Mouse (Mus musculus) lung, embryonic 16.5 days (tissue): ENCODE measurements around the gene Slc31a1. TPM values are rescaled to one million over a fixed set of nuclear protein-coding genes. Genes with fewer than 3 reads are reported as not detected.
A peak's percentile ranks its signal among the peaks of the same experiment; 100 is the strongest.

ENCODE experiments used
- ATAC-seq: fragments of 200-750 bp; cut with Nextera tagmentation; 2 replicates; pipeline ENCODE4 v1.8.0; 2017; ENCODE audit warnings: low read depth, mild to moderate bottlenecking, moderate library complexity
- H3K27ac ChIP-seq: fragments of 300-500 bp; sonication (generic); 2 replicates; pipeline ENCODE4 v1.5.1; 2014; ENCODE audit warnings: mild to moderate bottlenecking, control low read depth, low read length
- H3K27me3 ChIP-seq: fragments of 300-500 bp; sonication (generic); 2 replicates; pipeline ENCODE4 v1.6.1; 2014; ENCODE audit warnings: low read depth, low read length, mixed read lengths; ENCODE audit not compliant: control insufficient read depth, insufficient read depth
- H3K36me3 ChIP-seq: fragments of 300-500 bp; sonication (generic); 2 replicates; pipeline ENCODE4 v1.6.1; 2014; ENCODE audit warnings: low read length; ENCODE audit not compliant: control insufficient read depth, insufficient read depth
- H3K4me1 ChIP-seq: fragments of 300-500 bp; sonication (generic); replicated peaks from 2 replicates; pipeline ENCODE4 v1.6.1; 2014; ENCODE audit warnings: low read length, mixed read lengths; ENCODE audit not compliant: control insufficient read depth, insufficient read depth
- H3K4me2 ChIP-seq: fragments of 300-500 bp; sonication (generic); 2 replicates; pipeline ENCODE4 v1.6.1; 2014; ENCODE audit warnings: low read depth, low read length, control low read depth
- H3K4me3 ChIP-seq: fragments of 300-500 bp; sonication (generic); 2 replicates; pipeline ENCODE4 v1.5.1; 2014; ENCODE audit warnings: mild to moderate bottlenecking, low read length, control low read depth
- H3K9ac ChIP-seq: fragments of 300-500 bp; sonication (generic); 2 replicates; pipeline ENCODE4 v1.6.1; 2014; ENCODE audit warnings: low read length, control low read depth
- H3K9me3 ChIP-seq: fragments of 300-500 bp; sonication (generic); 2 replicates; pipeline ENCODE4 v1.6.1; 2016; ENCODE audit warnings: low read length; ENCODE audit not compliant: control insufficient read depth
- WGBS: fragments of 180-500 bp; shearing (Covaris S2); extraction: QIAGEN DNeasy Blood & Tissue Kit; methylation state at CpG from one replicate; pipeline ENCODE4 v1.1.7; 2014; 5-methylcytosine and 5-hydroxymethylcytosine counted together
- polyA plus RNA-seq: library from polyadenylated mRNA; unstranded; fragments of >200 nt; fragmentation: Nextera tagmentation; extraction: Ambion mirVana; gene quantifications from 2 replicates; pipeline ENCODE4 v1.2.1, GENCODE M21; 2015

The Slc31a1 gene
- polyA plus RNA-seq = 51.2 and 51.9 TPM in 2 replicates

GRCm38 (mm10) chr4:62360088-62360804, at the start of gene Slc31a1, which contains the start of gene Fkbp15:
TSS of gene Slc31a1 (plus strand) at chr4:62360727.
TSS of gene Fkbp15 (minus strand) at chr4:62360548.
- Histone ChIP-seq H3K27ac (peak within 1 kb of the TSS; percentile 73), H3K9me3 (no peaks in the 10 kb centered on the region), H3K27me3 (no peaks in the 10 kb centered on the region), H3K4me2 (peak within 1 kb of the TSS; percentile 84), H3K36me3 (peaks cover 3% of the 10 kb centered on the region; the same call in 1 of the 2 replicates), H3K9ac (peak within 1 kb of the TSS; percentile 86), H3K4me1 (peaks cover 19% of the 10 kb centered on the region), H3K4me3 (peak within 1 kb of the TSS; percentile 78)
- 0% methylated on average over 51 of the region's 51 CpGs for WGBS
- ATAC-seq = peak; percentile 100

DNA sequence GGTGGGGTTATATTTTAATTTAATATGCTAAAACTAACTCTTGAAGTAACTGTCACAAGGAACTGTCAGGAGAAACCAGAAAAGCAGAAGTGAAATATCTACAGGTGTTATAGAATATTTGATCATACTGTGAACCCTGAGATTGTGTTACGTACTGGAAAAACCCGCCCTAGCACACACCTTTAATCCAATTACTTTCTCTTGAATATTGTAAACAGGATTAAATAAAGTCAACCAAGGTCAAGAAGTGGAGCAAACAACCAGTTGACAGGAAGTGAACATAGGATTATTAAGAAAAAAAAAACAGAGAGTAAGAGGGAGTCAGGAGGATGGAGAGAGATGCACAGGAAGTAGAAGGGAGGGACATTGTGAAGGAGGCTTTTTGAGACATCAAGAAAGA, 47.7 kb upstream of the Slc31a1 start:
- Histone ChIP-seq H3K9ac (no peak overlapping the region), H3K9me3 (no peaks in the 10 kb centered on the region), H3K4me3 (no peak overlapping the region), H3K4me2 (no peak overlapping the region), H3K27ac (no peak overlapping the region), H3K27me3 (no peaks in the 10 kb centered on the region), H3K36me3 (peaks cover 18% of the 10 kb centered on the region), H3K4me1 (no peaks in the 10 kb centered on the region)
- WGBS = 92% methylated on average over 2 of the region's 2 CpGs
- no peak for ATAC-seq

GRCm38 (mm10) chr4:62313641-62314211, 46.8 kb upstream of the Slc31a1 start:
- Histone ChIP-seq H3K27ac (no peak overlapping the region), H3K4me2 (no peak overlapping the region), H3K9me3 (no peaks in the 10 kb centered on the region), H3K27me3 (no peaks in the 10 kb centered on the region), H3K9ac (no peak overlapping the region), H3K4me3 (no peak overlapping the region), H3K4me1 (no peaks in the 10 kb centered on the region), H3K36me3 (peaks cover 18% of the 10 kb centered on the region)
- 82% methylated on average over 9 of the region's 9 CpGs for WGBS
- no peak for ATAC-seq

- 84% methylated on average over 3 of the region's 3 CpGs for WGBS
- H3K9me3 ChIP-seq = no peaks in the 10 kb centered on the region
Measured at GRCm38 (mm10) chr4:62314516-62314915, 46.0 kb upstream of the Slc31a1 start.

DNA sequence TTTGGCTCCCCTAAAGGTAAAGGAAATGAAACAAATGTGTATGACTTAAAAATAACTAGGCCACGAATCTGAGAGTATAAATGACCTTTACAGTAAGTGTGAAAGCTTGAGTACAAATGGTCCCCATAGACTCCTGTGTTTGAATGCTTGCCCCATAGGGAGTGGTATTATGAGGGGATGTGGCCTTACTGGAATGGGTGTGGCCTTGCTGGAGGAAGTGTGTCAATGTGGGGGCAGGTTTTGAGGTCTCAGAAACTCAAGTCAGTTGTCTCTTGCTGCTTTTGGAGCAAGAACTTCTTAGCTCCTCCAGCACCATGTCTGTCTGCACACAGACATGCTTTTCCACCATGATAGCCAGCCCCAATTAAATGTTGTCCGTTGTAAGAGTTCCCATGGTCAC, 44.1 kb upstream of the Slc31a1 start:
- ATAC-seq = no peak
- Histone ChIP-seq H3K27me3 (no peaks in the 10 kb centered on the region), H3K36me3 (peaks cover 15% of the 10 kb centered on the region), H3K9me3 (no peaks in the 10 kb centered on the region), H3K9ac (no peak overlapping the region), H3K4me2 (no peak overlapping the region), H3K4me3 (no peak overlapping the region), H3K4me1 (no peaks in the 10 kb centered on the region), H3K27ac (no peak overlapping the region)
- WGBS = 71% methylated on average over 2 of the region's 2 CpGs

More at GRCm38 (mm10) chr4:62314516-62314915, 46.0 kb upstream of the Slc31a1 start:
- ATAC-seq = no peak
- H3K4me1 ChIP-seq = no peaks in the 10 kb centered on the region
- H3K36me3 ChIP-seq = peaks cover 18% of the 10 kb centered on the region
- no peak overlapping the region for H3K4me3 ChIP-seq
- no peaks in the 10 kb centered on the region for H3K27me3 ChIP-seq
- H3K9ac ChIP-seq = no peak overlapping the region
- H3K27ac ChIP-seq = no peak overlapping the region
- H3K4me2 ChIP-seq = no peak overlapping the region

DNA sequence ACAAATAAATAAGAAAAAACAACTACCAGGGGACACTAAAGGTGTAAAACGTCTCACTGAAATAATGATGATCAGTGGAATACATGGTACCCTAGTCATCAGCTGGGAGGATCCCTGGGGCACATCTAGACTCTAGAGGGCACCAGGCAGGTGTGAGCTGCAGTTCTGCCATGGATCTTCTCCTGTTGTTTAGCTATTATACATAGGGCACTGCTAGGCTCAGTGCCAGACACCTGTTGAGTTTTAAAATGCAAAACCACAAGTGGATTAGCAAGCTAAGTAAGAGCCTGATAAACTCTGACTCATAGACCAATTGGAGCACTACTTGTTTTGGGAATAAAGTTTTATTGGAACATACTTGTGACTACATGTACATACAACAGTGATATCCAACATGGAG, 42.2 kb upstream of the Slc31a1 start:
- Histone ChIP-seq H3K9me3 (no peaks in the 10 kb centered on the region), H3K9ac (no peak overlapping the region), H3K36me3 (peaks cover 11% of the 10 kb centered on the region; the same call in 1 of the 2 replicates), H3K27ac (no peak overlapping the region), H3K27me3 (no peaks in the 10 kb centered on the region), H3K4me2 (no peak overlapping the region), H3K4me1 (no peaks in the 10 kb centered on the region), H3K4me3 (no peak overlapping the region)
- 50% methylated on average over 1 of the region's 1 CpGs for WGBS
- no peak for ATAC-seq

DNA sequence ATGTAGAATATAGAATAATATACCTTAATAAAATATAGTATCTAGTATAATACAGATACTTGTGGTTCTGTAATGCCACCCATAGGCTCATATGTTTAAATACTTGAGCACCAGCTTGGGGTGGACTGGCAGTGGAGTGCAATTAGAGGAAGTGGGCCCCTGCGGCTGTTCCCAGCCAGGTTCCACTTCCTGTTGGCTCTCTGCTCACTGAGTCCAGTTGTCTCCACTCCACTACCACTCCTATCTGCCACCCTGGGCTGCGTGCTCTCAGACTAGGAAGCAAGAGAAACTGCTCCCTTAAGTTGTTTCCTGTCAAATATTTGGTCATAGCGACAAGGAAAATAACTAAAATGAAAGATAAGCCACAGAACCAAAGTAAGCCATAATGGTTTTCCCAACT, 37.8 kb upstream of the Slc31a1 start:
- Histone ChIP-seq H3K9ac (no peak overlapping the region), H3K36me3 (peaks cover 22% of the 10 kb centered on the region), H3K4me2 (no peak overlapping the region), H3K27me3 (no peaks in the 10 kb centered on the region), H3K9me3 (no peaks in the 10 kb centered on the region), H3K27ac (no peak overlapping the region), H3K4me3 (no peak overlapping the region), H3K4me1 (no peaks in the 10 kb centered on the region)
- 77% methylated on average over 3 of the region's 3 CpGs for WGBS
- no peak for ATAC-seq

DNA sequence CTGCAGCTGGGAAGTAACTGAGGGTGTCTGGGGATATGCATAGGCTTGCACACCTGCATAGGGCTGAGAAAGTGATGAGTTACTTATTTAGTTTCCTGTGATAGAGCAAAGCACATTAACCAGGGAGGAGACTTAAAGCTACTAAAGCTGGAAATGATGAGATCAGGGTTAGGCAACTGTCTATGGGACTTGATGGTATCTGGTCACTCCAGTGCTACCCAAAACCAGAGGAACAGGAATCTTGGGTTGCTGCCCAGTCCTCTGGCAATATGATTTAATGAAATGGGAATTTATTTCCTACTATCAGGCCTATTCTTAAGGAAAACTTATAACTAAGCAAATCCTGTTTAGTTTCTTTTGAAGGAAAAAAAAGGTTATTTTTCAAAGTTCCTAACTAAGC, 34.4 kb upstream of the Slc31a1 start:
- Histone ChIP-seq H3K9me3 (no peaks in the 10 kb centered on the region), H3K27me3 (no peaks in the 10 kb centered on the region), H3K4me1 (no peaks in the 10 kb centered on the region), H3K27ac (no peak overlapping the region), H3K4me2 (no peak overlapping the region), H3K4me3 (no peak overlapping the region), H3K9ac (no peak overlapping the region), H3K36me3 (peaks cover 22% of the 10 kb centered on the region)
- ATAC-seq = no peak

- H3K36me3 ChIP-seq = peaks cover 17% of the 10 kb centered on the region
- no peaks in the 10 kb centered on the region for H3K4me1 ChIP-seq
- no peak overlapping the region for H3K9ac ChIP-seq
- H3K27ac ChIP-seq = no peak overlapping the region
- 77% methylated on average over 6 of the region's 6 CpGs for WGBS
- H3K4me2 ChIP-seq = no peak overlapping the region
- ATAC-seq = no peak
- H3K4me3 ChIP-seq = no peak overlapping the region
- no peaks in the 10 kb centered on the region for H3K9me3 ChIP-seq
- no peaks in the 10 kb centered on the region for H3K27me3 ChIP-seq
Measured at GRCm38 (mm10) chr4:62328941-62329660, 31.4 kb upstream of the Slc31a1 start.
